Mouse (Mus musculus): ENCODE results near the gene Apol8. TPM values are rescaled to one million over a fixed set of nuclear protein-coding genes. Genes with fewer than 3 reads are reported as not detected.

Gene Apol8
- polyA plus RNA-seq (2012; rRNA removed; ENCODE audit: low replicate concordance), result 0.06 and 0.10 TPM in 2 replicates

GRCm38 (mm10) chr15:77756848-77757247 is at the start of gene Apol8:
TSS of gene Apol8 (minus strand) at chr15:77757003.

GRCm38 (mm10) chr15:77728739-77729138 is 28.1 kb downstream of the Apol8 start, which contains the start of gene Apol9b:
TSS of gene Apol9b (plus strand) at chr15:77729039.

GRCm38 (mm10) chr15:77698656-77699055 is 58.1 kb downstream of the Apol8 start, which contains the start of gene Apol7e:
TSS of gene Apol7e (plus strand) at chr15:77698857.

Other genes with a start within 250 kb of the Apol8 start
- gene Apol11a, start 248.7 kb downstream of the Apol8 start, polyA plus RNA-seq (2012; rRNA removed; ENCODE audit: low replicate concordance), result 0.16 TPM in 1 of 2 replicates, not detected in the other
- gene Apol7c, start 223.7 kb downstream of the Apol8 start, polyA plus RNA-seq (2012; rRNA removed; ENCODE audit: low replicate concordance), result 32.3 and 32.6 TPM in 2 replicates
- not detected in 2 replicates for gene 1700025B11Rik, start 195.1 kb downstream of the Apol8 start, polyA plus RNA-seq (2012; rRNA removed; ENCODE audit: low replicate concordance)
- gene Apol10b, start 160.9 kb downstream of the Apol8 start, polyA plus RNA-seq (2012; rRNA removed; ENCODE audit: low replicate concordance), result 0.61 and 1.6 TPM in 2 replicates
- gene Gm36245, start 157.7 kb downstream of the Apol8 start, polyA plus RNA-seq (2012; rRNA removed; ENCODE audit: low replicate concordance), result not detected in 2 replicates
- 0.32 and 0.37 TPM in 2 replicates for gene Apol11b, start 113.7 kb downstream of the Apol8 start, polyA plus RNA-seq (2012; rRNA removed; ENCODE audit: low replicate concordance)
- 5.5 and 5.8 TPM in 2 replicates for gene Apol7e, start 58.1 kb downstream of the Apol8 start, polyA plus RNA-seq (2012; rRNA removed; ENCODE audit: low replicate concordance)
- 3.0 and 3.2 TPM in 2 replicates for gene Apol9b, start 28.0 kb downstream of the Apol8 start, polyA plus RNA-seq (2012; rRNA removed; ENCODE audit: low replicate concordance)
- 90.1 and 121 TPM in 2 replicates for gene Myh9, start 85.2 kb upstream of the Apol8 start, polyA plus RNA-seq (2012; rRNA removed; ENCODE audit: low replicate concordance)
- 284 and 331 TPM in 2 replicates for gene Txn2, start 172.0 kb upstream of the Apol8 start, polyA plus RNA-seq (2012; rRNA removed; ENCODE audit: low replicate concordance)
- 10.7 and 14.6 TPM in 2 replicates for gene Foxred2, start 199.7 kb upstream of the Apol8 start, polyA plus RNA-seq (2012; rRNA removed; ENCODE audit: low replicate concordance)
- gene Eif3d, start 213.8 kb upstream of the Apol8 start, polyA plus RNA-seq (2012; rRNA removed; ENCODE audit: low replicate concordance), result 107 and 122 TPM in 2 replicates